24 mouse cellular contexts compared by ENCODE assay signal in genomic region chr10:89760772-89761171, GRCm38 (mm10). TPM values are rescaled to one million over a fixed set of nuclear protein-coding genes. Genes with fewer than 3 reads are reported as not detected.
DNase-seq lines count a peak whose midpoint lies in the region; ATAC-seq and TF ChIP-seq lines count a peak whose summit lies in the region.
"Had no signal": no experiment of that assay in that cellular context is flagged by ENCODE, and none has a peak within 500 bp of the region (broad histone marks: within the 10 kb centered on the region; RNA-seq: fewer than 3 reads in every experiment).

No protein-coding gene starts in this region.

- no peak for DNase-seq in neural tube, embryonic 10.5 days (ENCODE audit: extremely low spot score, low spot score)
- DNase-seq in forebrain, postnatal 0 days, result no peak
- DNase-seq: adrenal gland, adult 8-10 months; adrenal gland, postnatal 25 days; B cell, adult 2 months; cerebellum, adult 18-20 months; cerebellum, adult 9-10 months; cerebellum, postnatal 14 days; gastrocnemius, postnatal 25 days; heart, adult 2 months; heart, postnatal 14 days; heart, postnatal 4 days had no signal

- no peak for TF ChIP-seq CTCF in forebrain, postnatal 0 days (IDR thresholded peaks at IDR 0.05; ENCODE audit: low read depth)

- 78% methylated on average over 5 of the region's 5 CpGs for WGBS in neural tube, embryonic 12.5 days
- WGBS in neural tube, embryonic 15.5 days, result 51% methylated on average over 5 of the region's 5 CpGs
- WGBS in forebrain, postnatal 0 days, result 70% methylated on average over 5 of the region's 5 CpGs

- H3K4me3 ChIP-seq in neural tube, embryonic 12.5 days, result no peak overlapping the region
- H3K4me3 ChIP-seq in neural tube, embryonic 15.5 days (replicated peaks), result no peak overlapping the region
- H3K4me3 ChIP-seq in forebrain, postnatal 0 days (ENCODE audit: low read depth, low read length), result no peak overlapping the region
- H3K4me3 ChIP-seq: forebrain, embryonic 10.5 days; forebrain, embryonic 13.5 days; heart, adult 2 months; heart, embryonic 10.5 days; heart, embryonic 13.5 days had no signal

- no peak overlapping the region for H3K4me2 ChIP-seq in neural tube, embryonic 12.5 days (replicated peaks)
- H3K4me2 ChIP-seq in neural tube, embryonic 15.5 days, result no peak overlapping the region
- H3K4me2 ChIP-seq in forebrain, postnatal 0 days (ENCODE audit: low read depth), result no peak overlapping the region
- H3K4me2 ChIP-seq: forebrain, embryonic 13.5 days; heart, embryonic 13.5 days; hindbrain, embryonic 14.5 days had no signal

- H3K9me3 ChIP-seq in neural tube, embryonic 12.5 days, result no peaks in the 10 kb centered on the region
- H3K9me3 ChIP-seq in neural tube, embryonic 15.5 days (replicated peaks), result no peaks in the 10 kb centered on the region
- no peaks in the 10 kb centered on the region for H3K9me3 ChIP-seq in forebrain, postnatal 0 days (ENCODE audit: low read length)
- H3K9me3 ChIP-seq: forebrain, embryonic 10.5 days; forebrain, embryonic 13.5 days; heart, embryonic 10.5 days; heart, embryonic 13.5 days had no signal

- H3K27ac ChIP-seq in neural tube, embryonic 12.5 days, result no peak overlapping the region
- no peak overlapping the region for H3K27ac ChIP-seq in neural tube, embryonic 15.5 days (replicated peaks)
- no peak overlapping the region for H3K27ac ChIP-seq in forebrain, postnatal 0 days (ENCODE audit: low read depth, low read length)
- H3K27ac ChIP-seq: forebrain, embryonic 10.5 days; forebrain, embryonic 13.5 days; heart, adult 2 months; heart, embryonic 10.5 days; heart, embryonic 13.5 days; hindbrain, embryonic 14.5 days; hindbrain, postnatal 0 days had no signal

- H3K4me1 ChIP-seq in neural tube, embryonic 12.5 days, result no peaks in the 10 kb centered on the region
- no peaks in the 10 kb centered on the region for H3K4me1 ChIP-seq in neural tube, embryonic 15.5 days
- H3K4me1 ChIP-seq in forebrain, postnatal 0 days (ENCODE audit: insufficient read depth), result no peaks in the 10 kb centered on the region
- H3K4me1 ChIP-seq: forebrain, embryonic 10.5 days; forebrain, embryonic 13.5 days had no signal

- no peaks in the 10 kb centered on the region for H3K27me3 ChIP-seq in neural tube, embryonic 12.5 days (replicated peaks)
- no peaks in the 10 kb centered on the region for H3K27me3 ChIP-seq in neural tube, embryonic 15.5 days (replicated peaks)
- no peaks in the 10 kb centered on the region for H3K27me3 ChIP-seq in forebrain, postnatal 0 days (ENCODE audit: insufficient read depth, low read length)
- H3K27me3 ChIP-seq: forebrain, embryonic 13.5 days; heart, embryonic 13.5 days had no signal

- H3K36me3 ChIP-seq in neural tube, embryonic 12.5 days, result no peaks in the 10 kb centered on the region
- no peaks in the 10 kb centered on the region for H3K36me3 ChIP-seq in neural tube, embryonic 15.5 days
- H3K36me3 ChIP-seq in forebrain, postnatal 0 days (ENCODE audit: insufficient read depth), result no peaks in the 10 kb centered on the region
- H3K36me3 ChIP-seq: heart, embryonic 10.5 days had no signal

- no peak overlapping the region for H3K9ac ChIP-seq in neural tube, embryonic 12.5 days
- no peak overlapping the region for H3K9ac ChIP-seq in neural tube, embryonic 15.5 days (replicated peaks)
- no peak overlapping the region for H3K9ac ChIP-seq in forebrain, postnatal 0 days
- H3K9ac ChIP-seq: forebrain, embryonic 13.5 days; heart, embryonic 13.5 days; hindbrain, embryonic 14.5 days had no signal

- ATAC-seq in neural tube, embryonic 12.5 days (ENCODE audit: low FRiP score, low read depth), result 0 out of 2 replicates have a peak, but pooled peaks have one; percentile 21
- 0 out of 2 replicates have a peak, but pooled peaks have one; percentile 33 for ATAC-seq in granulocyte monocyte progenitor cell, adult 5-6 weeks (replicated peaks; ENCODE audit: poor library complexity, severe bottlenecking)
- ATAC-seq in neural tube, embryonic 15.5 days (ENCODE audit: low FRiP score), result 0 out of 2 replicates have a peak, but pooled peaks have one; percentile 14
- ATAC-seq in CD4-positive, CD25-positive, alpha-beta regulatory T cell, adult 4 months, result no peak
- no peak for ATAC-seq in forebrain, postnatal 0 days
- ATAC-seq: activated CD4-positive, CD25-positive, alpha-beta regulatory T cell, adult 4 months; forebrain, embryonic 13.5 days; forebrain, embryonic 16.5 days; hindbrain, postnatal 0 days had no signal

RNA-seq across cellular contexts. Expression of gene Uhrf1bp1l, which starts 16.0 kb away (rescaled TPM):
- polyA plus RNA-seq in neural tube, embryonic 12.5 days (2016; fragmentation: Nextera tagmentation; extraction: Ambion mirVana), result 28.9 and 31.9 TPM in 2 replicates
- 46.9 and 65.2 TPM in 2 replicates for total RNA-seq in granulocyte monocyte progenitor cell, adult 5-6 weeks (2014; fragmentation: Nextera tagmentation)
- total RNA-seq in granulocyte monocyte progenitor cell, adult 5-6 weeks (2017), result 40.3 and 44.9 TPM in 2 replicates
- polyA plus RNA-seq in neural tube, embryonic 15.5 days (2015; fragmentation: Nextera tagmentation; extraction: Ambion mirVana), result 28.9 and 29.3 TPM in 2 replicates
- 10 to 100 TPM; 20.9 to 22.3 TPM for polyA plus RNA-seq in CD4-positive, CD25-positive, alpha-beta regulatory T cell, adult 4 months (2017; shearing (Covaris generic))
- total RNA-seq in forebrain, postnatal 0 days (2014; rRNA removed), result 33.0 and 39.4 TPM in 2 replicates
- 20.8 and 30.2 TPM in 2 replicates for polyA plus RNA-seq in forebrain, postnatal 0 days (2015; fragmentation: Nextera tagmentation; extraction: Ambion mirVana)

RNA-seq across cellular contexts. Expression of gene Actr6, which starts 28.7 kb away (rescaled TPM):
- 43.3 and 47.9 TPM in 2 replicates for polyA plus RNA-seq in neural tube, embryonic 12.5 days (2016; fragmentation: Nextera tagmentation; extraction: Ambion mirVana)
- 17.4 and 24.6 TPM in 2 replicates for total RNA-seq in granulocyte monocyte progenitor cell, adult 5-6 weeks (2014; fragmentation: Nextera tagmentation)
- total RNA-seq in granulocyte monocyte progenitor cell, adult 5-6 weeks (2017), result 26.8 and 30.5 TPM in 2 replicates
- polyA plus RNA-seq in neural tube, embryonic 15.5 days (2015; fragmentation: Nextera tagmentation; extraction: Ambion mirVana), result 58.6 and 67.6 TPM in 2 replicates
- polyA plus RNA-seq in CD4-positive, CD25-positive, alpha-beta regulatory T cell, adult 4 months (2017; shearing (Covaris generic)), result 10 to 100 TPM; 35.5 to 51.3 TPM
- total RNA-seq in forebrain, postnatal 0 days (2014; rRNA removed), result 46.9 and 48.8 TPM in 2 replicates
- polyA plus RNA-seq in forebrain, postnatal 0 days (2015; fragmentation: Nextera tagmentation; extraction: Ambion mirVana), result 67.9 and 78.1 TPM in 2 replicates

Comparison
In these comparisons a context has a peak if more than half of its experiments do, and no peak if none do; other contexts are left out.
1. ATAC-seq: peak in neural tube, embryonic 12.5 days (single experiment), granulocyte monocyte progenitor cell, adult 5-6 weeks (single experiment) and neural tube, embryonic 15.5 days (single experiment); none in CD4-positive, CD25-positive, alpha-beta regulatory T cell, adult 4 months (single experiment) and forebrain, postnatal 0 days (single experiment).